Mouse (Mus musculus): ENCODE data around the gene Gm21149.
"Not testable (repeated sequence)": the region's sequence is repeated elsewhere in the genome, so short reads cannot be mapped to it uniquely, and the experiment has no call there.

The Gm21149 gene

GRCm38 (mm10) chr5:15476423-15476822 lies at the start of gene Gm21149:
TSS of gene Gm21149 (minus strand) at chr5:15476523.
- not testable (repeated sequence) for DNase-seq (ENCODE audit: low read depth, low spot score)

GRCm38 (mm10) chr5:15522470-15522869 lies 46.1 kb upstream of the Gm21149 start:
- not testable (repeated sequence) for DNase-seq (ENCODE audit: low read depth, low spot score)

- DNase-seq (ENCODE audit: low read depth, low spot score): not testable (repeated sequence)
These were observed 45.7 kb upstream of the Gm21149 start for GRCm38 (mm10) chr5:15522028-15522427.

- DNase-seq (ENCODE audit: low read depth, low spot score): not testable (repeated sequence)
These were observed 44.1 kb upstream of the Gm21149 start for GRCm38 (mm10) chr5:15520418-15520817.

DNA sequence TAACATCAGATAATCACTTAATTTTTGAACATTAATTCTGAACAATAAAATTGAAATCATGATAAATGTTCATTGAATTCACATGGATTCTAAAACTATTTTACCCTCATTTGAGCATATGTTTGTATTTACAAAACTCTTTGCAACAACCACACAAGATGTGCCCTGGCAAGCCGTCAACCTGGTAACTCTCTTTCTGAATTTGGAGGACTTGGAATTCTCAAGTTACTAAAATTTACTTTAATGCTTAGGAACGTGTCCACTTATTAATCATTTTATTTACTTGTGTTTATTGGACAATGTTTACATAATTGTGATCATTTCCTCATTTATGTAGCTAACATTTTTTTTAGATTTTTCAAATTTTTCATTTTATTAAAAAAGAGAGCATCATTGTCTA lies 40.8 kb upstream of the Gm21149 start:
- not testable (repeated sequence) for DNase-seq (ENCODE audit: low read depth, low spot score)

DNA sequence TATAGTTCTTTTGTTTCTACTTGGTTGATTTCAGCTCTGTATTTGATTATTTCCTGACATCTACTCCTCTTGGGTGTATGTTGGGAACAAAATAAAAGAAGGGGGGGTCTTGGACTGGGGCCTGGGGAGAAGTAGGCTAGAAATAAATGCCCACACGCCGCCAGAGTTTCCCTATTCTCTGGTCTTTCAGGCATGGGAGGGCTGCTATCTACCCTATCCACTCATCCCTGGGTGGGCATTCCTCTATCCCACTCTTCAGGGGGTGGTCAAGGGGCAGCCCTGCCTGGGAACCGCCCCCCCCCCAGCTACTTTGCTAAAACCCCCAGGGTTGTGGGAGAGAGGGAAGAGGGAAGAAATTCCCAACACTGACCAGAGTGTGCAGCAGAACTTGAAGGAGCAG lies 35.9 kb upstream of the Gm21149 start:
- not testable (repeated sequence) for DNase-seq (ENCODE audit: low read depth, low spot score)

GRCm38 (mm10) chr5:15509911-15510310 lies 33.6 kb upstream of the Gm21149 start:
- not testable (repeated sequence) for DNase-seq (ENCODE audit: low read depth, low spot score)

- DNase-seq (ENCODE audit: low read depth, low spot score): not testable (repeated sequence)
These were observed 32.4 kb upstream of the Gm21149 start for GRCm38 (mm10) chr5:15508460-15509451.

- DNase-seq (ENCODE audit: low read depth, low spot score): not testable (repeated sequence)
These were observed 31.6 kb upstream of the Gm21149 start for GRCm38 (mm10) chr5:15507757-15508459.

DNA sequence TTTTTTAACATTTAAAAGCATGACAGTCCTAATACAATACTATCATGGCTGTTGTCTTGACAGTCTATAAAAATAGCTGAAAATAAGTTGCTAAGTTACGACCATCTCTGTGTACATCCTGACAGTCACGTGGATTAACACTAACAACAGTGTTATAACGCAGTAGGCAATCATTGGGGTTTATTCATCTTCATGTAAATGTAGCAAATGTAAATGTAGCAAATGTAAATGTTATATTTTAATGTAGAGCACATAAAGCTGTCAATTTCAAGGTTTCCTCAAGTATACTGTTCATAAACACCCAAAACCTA lies 30.9 kb upstream of the Gm21149 start:
- no peak for DNase-seq (ENCODE audit: low read depth, low spot score)

DNA sequence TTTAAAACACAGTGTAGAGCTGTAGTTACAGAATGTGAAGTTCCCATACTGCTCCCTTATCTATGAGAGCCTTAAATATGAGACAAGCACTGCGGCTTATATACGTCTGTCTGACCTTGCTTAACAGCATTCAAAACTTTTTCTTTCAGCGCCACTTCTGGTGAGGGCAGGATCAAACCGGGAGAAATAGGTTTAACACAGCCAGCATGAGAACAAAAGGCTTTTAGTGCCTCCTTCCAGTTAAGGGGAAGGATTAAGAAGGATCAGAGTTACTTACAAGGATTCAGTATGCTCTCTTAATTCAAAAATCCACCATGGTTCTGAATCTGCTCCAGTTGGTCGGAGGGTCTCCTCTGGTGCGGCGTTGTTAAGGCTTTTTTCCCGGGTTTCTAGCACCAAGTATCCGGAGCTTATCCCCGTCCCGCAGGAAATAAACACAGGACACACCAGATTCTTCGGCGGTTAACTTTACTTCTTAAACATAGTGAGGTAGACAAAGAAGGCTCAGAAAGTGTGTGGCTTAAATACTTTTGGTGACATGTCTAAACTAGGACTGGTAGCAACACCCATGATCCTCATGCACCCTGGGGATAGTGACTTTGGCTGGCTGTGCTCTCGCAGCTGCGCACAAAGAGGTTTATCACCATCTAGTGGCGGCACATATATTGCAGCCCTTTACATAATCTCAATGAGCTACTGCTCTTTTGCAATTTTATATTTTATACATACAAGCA lies 30.4 kb upstream of the Gm21149 start:
- peak; percentile 45 for DNase-seq (ENCODE audit: low read depth, low spot score)

DNA sequence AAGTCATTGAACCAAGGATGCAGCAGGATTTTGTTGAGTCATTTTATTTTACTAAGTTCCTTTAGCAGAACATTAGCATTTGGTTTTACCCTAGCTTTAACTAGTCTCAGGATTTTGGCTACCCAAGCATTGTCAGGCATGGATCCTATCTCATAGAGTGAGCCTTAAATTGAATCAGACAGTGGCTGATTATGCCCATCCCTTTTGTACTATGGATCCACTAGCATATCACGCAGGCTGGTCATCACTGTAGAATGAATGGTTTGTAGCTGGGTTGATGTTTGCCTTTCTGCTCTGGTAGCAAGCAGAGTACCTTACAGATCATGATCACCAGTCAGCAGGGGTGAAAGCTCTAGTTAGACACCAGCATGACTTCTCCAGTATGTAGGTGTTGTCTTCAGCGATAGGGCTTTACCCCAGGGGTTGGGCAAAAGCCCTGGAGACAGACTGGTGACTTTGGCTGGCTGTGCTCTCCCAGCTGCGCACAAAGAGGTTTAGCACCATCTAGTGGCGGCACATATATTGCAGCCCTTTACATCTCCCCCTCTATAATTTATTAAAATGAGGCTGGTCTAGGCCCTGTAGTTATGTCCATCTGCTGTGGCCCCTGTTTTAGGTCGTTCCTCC lies 22.6 kb upstream of the Gm21149 start:
- DNase-seq (ENCODE audit: low read depth, low spot score): not testable (repeated sequence)

- not testable (repeated sequence) for DNase-seq (ENCODE audit: low read depth, low spot score)
These were observed 22.0 kb upstream of the Gm21149 start for GRCm38 (mm10) chr5:15498350-15498749.

- not testable (repeated sequence) for DNase-seq (ENCODE audit: low read depth, low spot score)
These were observed 14.6 kb upstream of the Gm21149 start for GRCm38 (mm10) chr5:15490934-15491333.

DNA sequence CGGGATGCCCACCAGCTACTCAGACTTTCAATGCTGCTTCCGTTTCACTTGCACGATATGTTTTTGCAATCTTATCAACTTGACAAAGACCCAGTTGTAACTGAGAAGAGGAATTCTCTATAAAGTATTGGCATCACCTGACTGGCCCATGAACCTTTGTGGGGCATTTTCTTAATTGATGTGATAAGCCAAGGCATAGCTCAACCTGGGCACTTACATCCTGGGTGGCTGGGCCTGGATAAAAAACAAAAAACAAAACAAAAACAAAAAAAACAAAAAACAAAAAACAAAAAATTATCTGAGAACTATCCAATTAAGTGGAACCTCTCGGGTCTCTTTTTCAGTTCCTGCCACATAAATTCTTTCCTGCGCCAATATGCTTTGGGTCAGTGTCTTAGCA lies 12.4 kb upstream of the Gm21149 start:
- DNase-seq (ENCODE audit: low read depth, low spot score): no peak

GRCm38 (mm10) chr5:15484616-15485015 lies 8.3 kb upstream of the Gm21149 start:
- DNase-seq (ENCODE audit: low read depth, low spot score): not testable (repeated sequence)

- DNase-seq (ENCODE audit: low read depth, low spot score): not testable (repeated sequence)
These were observed 7.3 kb upstream of the Gm21149 start for GRCm38 (mm10) chr5:15483576-15483975.

- DNase-seq (ENCODE audit: low read depth, low spot score): not testable (repeated sequence)
These were observed 6.5 kb upstream of the Gm21149 start for GRCm38 (mm10) chr5:15482815-15483214.

DNA sequence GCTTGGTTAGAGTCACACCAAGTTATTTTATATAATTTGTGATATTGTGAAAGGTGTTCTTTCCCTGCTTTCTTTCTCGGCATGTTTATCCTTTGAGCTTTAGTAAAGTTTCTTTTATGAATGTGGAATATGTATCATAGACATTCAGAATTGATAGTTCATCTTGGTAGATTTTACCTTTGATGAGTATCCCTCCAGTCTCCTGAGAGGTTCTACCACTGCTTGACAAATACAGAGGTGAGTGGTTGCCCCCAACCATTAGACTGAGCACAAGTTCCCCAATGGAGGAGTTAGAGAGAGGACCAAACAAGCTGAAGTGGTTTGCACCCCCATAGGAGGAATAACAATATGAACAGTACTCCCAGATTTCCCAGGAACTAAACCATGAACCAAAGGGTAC lies 6.2 kb downstream of the Gm21149 start:
- not testable (repeated sequence) for DNase-seq (ENCODE audit: low read depth, low spot score)

- DNase-seq (ENCODE audit: low read depth, low spot score): not testable (repeated sequence)
These were observed 8.6 kb downstream of the Gm21149 start for GRCm38 (mm10) chr5:15467768-15468167.

DNA sequence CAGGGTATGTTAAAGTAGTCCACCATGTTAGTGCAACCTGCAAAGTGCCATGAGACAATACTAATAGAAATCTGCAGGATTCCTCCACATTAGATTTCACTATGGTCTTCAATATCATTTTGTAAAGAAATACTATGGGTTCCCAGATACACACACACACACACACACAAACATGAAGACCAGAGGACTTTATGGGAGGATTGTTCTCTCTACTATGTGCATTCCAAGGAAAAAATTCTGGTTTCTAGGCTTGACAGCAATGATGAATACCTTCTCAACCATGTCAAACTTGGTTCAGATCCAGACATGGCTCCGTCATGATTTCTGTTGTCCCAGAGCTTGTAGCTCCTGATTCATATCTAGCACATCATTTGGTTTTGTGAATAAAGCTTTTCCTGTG lies 10.1 kb downstream of the Gm21149 start:
- not testable (repeated sequence) for DNase-seq (ENCODE audit: low read depth, low spot score)
